Mouse (Mus musculus) ovary, adult 18-20 months (tissue): ENCODE measurements at regions not wholly inside any gene's neighbourhood (a gene's known extent, or its start where the extent isn't known, plus 50 kb on each side); places are given as distances from the start of the nearest gene placed in this dataset.
A peak's percentile ranks its signal among the peaks of the same experiment; 100 is the strongest.
"Not testable (repeated sequence)": the region's sequence is repeated elsewhere in the genome, so short reads cannot be mapped to it uniquely, and the experiment has no call there.

Experiments
- DNase-seq: peaks from one replicate; pipeline ENCODE4 v3.0.0; 2022; ENCODE audit warnings: low spot score, mixed read lengths

DNA sequence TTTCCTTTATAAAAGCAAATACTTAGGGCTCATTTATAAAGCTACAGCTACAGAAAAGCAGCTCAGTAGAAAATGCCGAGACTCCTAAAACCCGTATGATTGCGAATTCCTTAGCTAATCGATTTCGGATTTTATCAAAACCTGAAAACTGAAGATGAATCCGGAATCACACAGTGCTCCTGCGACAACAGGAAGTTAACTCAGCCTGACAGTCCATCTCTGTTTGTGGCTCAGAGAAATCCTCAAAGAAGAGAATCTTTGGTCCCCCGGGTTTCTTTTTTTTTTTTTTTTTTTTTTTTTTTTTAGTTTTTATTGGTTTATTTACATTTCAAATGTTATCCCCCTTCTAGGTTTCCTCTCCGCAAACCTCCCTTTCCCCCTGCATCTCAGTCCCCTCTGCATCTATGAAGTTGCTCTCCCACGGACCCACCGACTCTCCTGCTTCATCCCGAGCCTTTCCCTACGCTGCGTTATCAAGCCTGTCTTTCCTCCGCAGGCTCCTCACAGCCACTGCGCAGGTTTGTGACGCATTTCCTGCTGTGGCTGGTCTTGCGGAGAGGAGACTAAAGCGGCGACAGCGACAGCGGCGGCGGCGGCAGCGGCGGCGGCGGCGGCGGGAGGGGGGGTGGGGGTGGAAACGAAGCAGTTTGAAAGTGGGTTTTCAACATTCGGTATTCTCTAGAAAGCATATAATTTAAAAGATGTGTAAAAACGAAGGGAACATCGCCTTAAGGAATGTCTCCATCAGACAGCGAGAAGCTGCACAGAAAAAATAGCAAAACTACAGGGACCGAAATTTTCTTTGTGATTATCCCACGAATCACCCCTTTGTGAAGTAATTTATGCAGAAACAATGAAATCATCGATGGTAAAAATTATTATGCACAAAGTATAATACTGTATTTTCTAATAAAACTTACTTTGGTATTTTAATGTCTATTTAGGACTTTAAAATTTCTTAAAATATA, 352.3 kb upstream of the Snrpn start:
- DNase-seq = peak; percentile 16

GRCm38 (mm10) chr7:60487839-60488454, 347.9 kb upstream of the Snrpn start:
- not testable (repeated sequence) for DNase-seq

DNA sequence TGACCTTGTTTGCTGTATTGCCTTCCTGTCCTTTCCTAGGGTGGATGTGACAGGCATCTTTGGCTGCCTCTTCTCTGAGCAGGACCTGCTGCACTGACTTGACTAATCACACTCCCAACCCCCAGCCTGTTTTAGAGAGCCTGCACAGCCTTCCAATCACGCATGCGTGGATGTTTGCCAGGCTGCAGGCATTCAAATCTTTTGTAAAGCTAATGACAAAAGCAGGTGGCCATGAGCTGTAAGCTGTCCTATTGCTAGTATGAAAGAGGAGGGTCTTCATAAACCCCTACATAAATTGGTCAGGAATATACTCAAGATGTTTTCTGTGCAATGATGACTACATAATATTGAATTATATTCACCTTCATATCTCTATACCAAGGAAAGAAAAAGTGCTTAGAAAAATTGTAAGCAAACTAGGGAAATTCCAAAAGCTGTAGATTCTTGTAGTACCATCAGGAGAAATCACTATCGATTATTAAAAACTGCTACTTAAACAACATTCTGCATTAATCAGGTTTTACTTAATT, 310.1 kb upstream of the Snrpn start:
- not testable (repeated sequence) for DNase-seq

DNA sequence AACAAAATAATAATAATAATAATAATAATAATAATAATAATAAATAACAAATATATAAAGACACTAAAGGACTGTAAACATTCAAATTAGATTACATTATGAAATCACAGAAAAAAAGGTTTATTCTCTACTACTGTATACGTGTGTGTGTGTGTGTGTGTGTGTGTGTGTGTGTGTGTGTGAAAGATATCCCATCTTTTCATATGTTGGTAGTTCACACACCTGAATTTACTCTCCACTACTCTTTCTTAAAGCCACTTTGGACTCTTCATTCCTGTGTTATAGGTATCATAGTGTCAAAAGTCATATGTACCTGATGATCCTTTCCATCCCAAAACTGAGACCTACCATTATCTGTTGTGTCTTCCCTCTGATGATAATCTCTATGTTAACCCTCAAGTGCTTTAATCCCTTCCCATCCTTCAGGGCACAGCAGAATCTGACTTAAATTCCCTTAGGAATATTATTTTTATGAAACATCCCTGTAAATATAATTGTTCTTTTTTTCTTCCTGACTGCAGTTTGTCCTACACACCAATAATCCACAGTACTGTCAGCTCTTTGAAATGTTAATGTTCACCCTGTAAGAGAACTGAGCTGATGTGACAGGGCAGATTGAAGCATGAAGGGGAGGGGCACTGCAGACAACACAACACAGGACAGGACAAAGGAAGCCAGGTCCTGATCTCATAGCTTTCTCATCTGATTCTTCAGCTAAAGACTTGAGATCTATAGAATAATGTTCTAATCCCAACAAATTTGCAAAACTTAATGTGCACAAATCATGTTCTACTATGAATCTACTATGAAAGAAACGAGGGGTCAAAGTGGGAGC, 309.4 kb upstream of the Snrpn start:
- not testable (repeated sequence) for DNase-seq

DNA sequence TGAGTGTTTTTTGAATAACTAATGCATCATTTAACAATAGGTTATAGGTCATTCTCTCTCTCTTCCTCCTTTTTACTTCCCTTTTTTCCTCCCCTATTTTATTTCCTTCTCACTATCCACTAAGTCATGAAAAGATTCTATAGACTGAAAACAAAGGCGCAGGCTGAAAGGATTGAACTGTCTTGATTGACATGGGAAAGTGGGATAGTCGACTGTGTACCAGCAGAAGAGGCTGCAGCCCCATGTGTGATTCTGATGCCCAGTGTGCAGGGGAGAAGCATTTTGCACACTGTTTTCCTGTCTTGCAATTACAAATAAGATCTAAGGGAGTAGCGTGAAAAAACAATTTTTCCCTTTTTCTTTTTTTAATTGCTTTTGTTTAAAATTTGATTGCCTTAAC, 298.8 kb upstream of the Snrpn start:
- no peak for DNase-seq

- DNase-seq = peak; percentile 5
These were observed 251.2 kb upstream of the Snrpn start for GRCm38 (mm10) chr7:60391011-60391863.

GRCm38 (mm10) chr7:60386957-60387356, 246.9 kb upstream of the Snrpn start:
- DNase-seq = not testable (repeated sequence)

- not testable (repeated sequence) for DNase-seq
These were observed 234.0 kb upstream of the Snrpn start for GRCm38 (mm10) chr7:60374001-60374400.

- not testable (repeated sequence) for DNase-seq
These were observed 212.2 kb upstream of the Snrpn start for GRCm38 (mm10) chr7:60352206-60352605.
